Mouse (Mus musculus) bone marrow, adult 2 months (tissue): ENCODE measurements around the gene Plet1. TPM values are rescaled to one million over a fixed set of nuclear protein-coding genes. Genes with fewer than 3 reads are reported as not detected.

Experiments used
- H3K27ac ChIP-seq: fragments of 200-500 bp; 2 replicates; pipeline ENCODE4 v1.5.1; 2012; ENCODE audit warnings: low read depth, mild to moderate bottlenecking, control low read depth, inconsistent platforms, low read length; ENCODE audit not compliant: control insufficient read depth, poor library complexity, insufficient read depth
- H3K4me1 ChIP-seq: fragments of 200-500 bp; 2 replicates; pipeline ENCODE4 v1.6.1; 2011; ENCODE audit warnings: low read length; ENCODE audit not compliant: control insufficient read depth, insufficient read depth
- H3K4me3 ChIP-seq: fragments of 200-500 bp; replicated peaks from 2 replicates; pipeline ENCODE3; 2011; ENCODE audit warnings: mild to moderate bottlenecking, low read depth, low read length, control low read depth; ENCODE audit not compliant: control insufficient read depth
- CTCF ChIP-seq: fragments of 200-500 bp; IDR thresholded peaks from 2 replicates; pipeline ENCODE4 v1.5.1; 2011; ENCODE audit warnings: low read length, control low read depth; ENCODE audit not compliant: control insufficient read depth, insufficient read depth
- POLR2A ChIP-seq: fragments of 200-500 bp; IDR thresholded peaks from 2 replicates; pipeline ENCODE4 v1.6.1; 2011; ENCODE audit warnings: low read depth, mild to moderate bottlenecking, control low read depth, low read length, borderline replicate concordance; ENCODE audit not compliant: control insufficient read depth
- WGBS: fragments of 180-500 bp; shearing (Covaris S2); methylation state at CpG from one replicate; pipeline ENCODE4 v1.1.7; 2018; 5-methylcytosine and 5-hydroxymethylcytosine counted together
- polyA plus RNA-seq: library from polyadenylated mRNA; stranded (reverse); fragments of >200 nt; gene quantifications from 2 replicates; pipeline ENCODE4 v1.2.4, GENCODE M21; 2011; ENCODE audit warnings: low replicate concordance; ENCODE audit not compliant: missing spikeins, insufficient read depth, insufficient read length

The Plet1 gene
- 1.5 TPM in 1 of 2 replicates, not detected in the other for polyA plus RNA-seq

GRCm38 (mm10) chr9:50494311-50494710, at the start of gene Plet1:
TSS of gene Plet1 (plus strand) at chr9:50494525.
- 90% methylated on average over 6 of the region's 6 CpGs for WGBS
- Histone ChIP-seq H3K4me3 (no peak within 1 kb of the TSS), H3K4me1 (no peaks in the 10 kb centered on the region; the same call in 1 of the 2 replicates), H3K27ac (no peak within 1 kb of the TSS)
- TF ChIP-seq CTCF (no peak), POLR2A (no peak)

- Histone ChIP-seq H3K4me1 (no peaks in the 10 kb centered on the region; the same call in none of the 2 replicates), H3K27ac (no peak overlapping the region), H3K4me3 (no peak overlapping the region)
- TF ChIP-seq CTCF, result no peak
- TF ChIP-seq POLR2A, result no peak
- 85% methylated on average over 13 of the region's 13 CpGs for WGBS
These were observed 45.3 kb upstream of the Plet1 start for GRCm38 (mm10) chr9:50449048-50449447.

GRCm38 (mm10) chr9:50451456-50452218, 42.7 kb upstream of the Plet1 start:
- peak overlapping the region; percentile 45 for H3K27ac ChIP-seq
- no peak for TF ChIP-seq POLR2A
- TF ChIP-seq CTCF, result no peak
- WGBS, result 17% methylated on average over 9 of the region's 9 CpGs
- H3K4me3 ChIP-seq, result peak overlapping the region; percentile 19
- H3K4me1 ChIP-seq, result no peaks in the 10 kb centered on the region; the same call in none of the 2 replicates

- no peak for TF ChIP-seq POLR2A
- TF ChIP-seq CTCF, result peak; percentile 99
- 4% methylated on average over 10 of the region's 10 CpGs for WGBS
- Histone ChIP-seq H3K27ac (peak overlapping the region; percentile 45; the same call in 1 of the 2 replicates), H3K4me3 (peak overlapping the region; percentile 39), H3K4me1 (no peaks in the 10 kb centered on the region; the same call in none of the 2 replicates)
These were observed 42.0 kb upstream of the Plet1 start for GRCm38 (mm10) chr9:50452303-50452775.

GRCm38 (mm10) chr9:50457596-50457995, 36.7 kb upstream of the Plet1 start:
- H3K4me1 ChIP-seq, result peaks cover 5% of the 10 kb centered on the region
- TF ChIP-seq POLR2A (no peak), CTCF (no peak)
- H3K27ac ChIP-seq, result no peak overlapping the region
- 93% methylated on average over 7 of the region's 7 CpGs for WGBS
- no peak overlapping the region for H3K4me3 ChIP-seq

GRCm38 (mm10) chr9:50459537-50459936, 34.8 kb upstream of the Plet1 start:
- Histone ChIP-seq H3K4me1 (peaks cover 5% of the 10 kb centered on the region), H3K27ac (no peak overlapping the region), H3K4me3 (no peak overlapping the region)
- 7% methylated on average over 2 of the region's 2 CpGs for WGBS
- no peak for TF ChIP-seq CTCF
- TF ChIP-seq POLR2A, result no peak

- 9% methylated on average over 19 of the region's 19 CpGs for WGBS
- H3K4me1 ChIP-seq, result peaks cover 5% of the 10 kb centered on the region
- H3K4me3 ChIP-seq, result peak overlapping the region; percentile 51
These were observed 31.7 kb upstream of the Plet1 start for GRCm38 (mm10) chr9:50462494-50463204.

GRCm38 (mm10) chr9:50463205-50463508, 31.2 kb upstream of the Plet1 start:
- peaks cover 5% of the 10 kb centered on the region for H3K4me1 ChIP-seq
- no peak overlapping the region for H3K4me3 ChIP-seq
- TF ChIP-seq CTCF, result no peak
- TF ChIP-seq POLR2A, result no peak
- WGBS, result 26% methylated on average over 4 of the region's 4 CpGs
- H3K27ac ChIP-seq, result no peak overlapping the region

More at GRCm38 (mm10) chr9:50462494-50463204, 31.7 kb upstream of the Plet1 start:
- peak overlapping the region; percentile 90 for H3K27ac ChIP-seq
- TF ChIP-seq POLR2A (no peak), CTCF (peak; percentile 76)
